Mouse (Mus musculus) megakaryocyte, embryonic 14.5 days (primary cell): ENCODE data around the gene Srsf4.

ENCODE experiments used
- FLI1 ChIP-seq: IDR thresholded peaks from 2 replicates; pipeline ENCODE4 v1.6.1; 2012; ENCODE audit warnings: low read length, inconsistent platforms, mixed read lengths
- GATA1 ChIP-seq: IDR thresholded peaks from 3 replicates; pipeline ENCODE4 v1.6.1; 2012; ENCODE audit warnings: mixed read lengths, low read length, inconsistent platforms, borderline replicate concordance

GRCm38 (mm10) chr4:131940846-131941245 is 67.4 kb downstream of the Srsf4 start:
- no peak for TF ChIP-seq GATA1
- no peak for TF ChIP-seq FLI1
